Comparison of ENCODE assay signal across 8 mouse cellular contexts in the genomic region with DNA sequence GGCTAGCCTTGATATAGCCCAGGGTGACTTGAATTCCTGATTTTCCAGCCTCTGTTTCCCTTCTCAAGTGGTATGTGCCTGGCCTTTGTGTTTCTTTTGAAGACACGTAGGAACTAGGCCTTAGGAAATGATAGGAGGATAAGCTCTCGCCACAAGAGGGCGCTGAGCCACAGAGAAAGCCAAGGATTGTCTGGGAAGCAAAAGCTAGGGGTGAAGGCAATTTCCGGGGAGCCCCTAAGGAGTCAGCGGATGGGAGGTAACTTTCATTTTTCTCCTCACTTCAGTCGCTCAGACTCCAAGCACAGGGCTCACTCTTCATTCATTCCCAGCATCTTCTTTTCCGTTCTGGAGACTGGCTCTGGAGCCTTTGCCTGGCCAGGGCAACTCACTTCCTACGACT. TPM values are rescaled to one million over a fixed set of nuclear protein-coding genes. Genes with fewer than 3 reads are reported as not detected.
DNase-seq lines count a peak whose midpoint lies in the region; ATAC-seq lines count a peak whose summit lies in the region.

No protein-coding gene starts in this region.

- H3K27ac ChIP-seq in hindbrain, embryonic 11.5 days (ENCODE audit: low read depth, low read length): no peak overlapping the region

- peak; percentile 96 for DNase-seq in NIH3T3 (ENCODE audit: low read depth)
- DNase-seq in cerebellum, adult 18-20 months: peak; percentile 90
- DNase-seq in forelimb bud, embryonic 11.5 days (ENCODE audit: low read depth, low spot score): peak; percentile 73
- peak; percentile 82 for DNase-seq in hindbrain, embryonic 11.5 days (ENCODE audit: low spot score)
- DNase-seq in layer of hippocampus, postnatal 10 days (ENCODE audit: low spot score in 2 of 2): peak; percentile 78 to 84
- DNase-seq in lung, postnatal 25 days (ENCODE audit: low spot score): peak; percentile 78
- peak; percentile 75 for DNase-seq in right cerebral cortex, postnatal 14 days
- peak; percentile 55 to 79 for DNase-seq in urinary bladder, postnatal 4 days (ENCODE audit: low spot score in 2 of 2)

- WGBS in hindbrain, embryonic 11.5 days: 38% methylated on average over 8 of the region's 8 CpGs

- no peaks in the 10 kb centered on the region for H3K36me3 ChIP-seq in hindbrain, embryonic 11.5 days (ENCODE audit: control insufficient read depth, insufficient read depth, low read length)

- no peaks in the 10 kb centered on the region for H3K4me1 ChIP-seq in hindbrain, embryonic 11.5 days (replicated peaks; ENCODE audit: control insufficient read depth, insufficient read depth, low read length)

- no peak overlapping the region for H3K9ac ChIP-seq in hindbrain, embryonic 11.5 days (ENCODE audit: low read depth, low read length)

- no peak overlapping the region; the same call in 1 of the 2 replicates for H3K4me2 ChIP-seq in hindbrain, embryonic 11.5 days (replicated peaks; ENCODE audit: low read depth, low read length)

- H3K9me3 ChIP-seq in hindbrain, embryonic 11.5 days (ENCODE audit: control insufficient read depth, low read length): no peaks in the 10 kb centered on the region

- no peaks in the 10 kb centered on the region for H3K27me3 ChIP-seq in hindbrain, embryonic 11.5 days (ENCODE audit: control insufficient read depth, insufficient read depth, low read length)

- H3K4me3 ChIP-seq in hindbrain, embryonic 11.5 days (ENCODE audit: low read depth, low read length): no peak overlapping the region

- no peak; the same call in 1 of the 2 replicates for ATAC-seq in hindbrain, embryonic 11.5 days (ENCODE audit: low FRiP score)

RNA-seq across cellular contexts. Expression of a gene that starts 27.2 kb away (rescaled TPM):
- polyA plus RNA-seq in hindbrain, embryonic 11.5 days (2014; fragmentation: Nextera tagmentation; extraction: Ambion mirVana): 11.7 and 16.4 TPM in 2 replicates
- 10 to 100 TPM; 26.3 to 30.0 TPM for total RNA-seq in layer of hippocampus, postnatal 10 days (2021)

RNA-seq across cellular contexts. Expression of a gene that starts 49.8 kb away (rescaled TPM):
- polyA plus RNA-seq in hindbrain, embryonic 11.5 days (2014; fragmentation: Nextera tagmentation; extraction: Ambion mirVana): 4.0 and 8.2 TPM in 2 replicates
- 10 to 100 TPM; 56.2 to 62.3 TPM for total RNA-seq in layer of hippocampus, postnatal 10 days (2021)
